In the genomic region with DNA sequence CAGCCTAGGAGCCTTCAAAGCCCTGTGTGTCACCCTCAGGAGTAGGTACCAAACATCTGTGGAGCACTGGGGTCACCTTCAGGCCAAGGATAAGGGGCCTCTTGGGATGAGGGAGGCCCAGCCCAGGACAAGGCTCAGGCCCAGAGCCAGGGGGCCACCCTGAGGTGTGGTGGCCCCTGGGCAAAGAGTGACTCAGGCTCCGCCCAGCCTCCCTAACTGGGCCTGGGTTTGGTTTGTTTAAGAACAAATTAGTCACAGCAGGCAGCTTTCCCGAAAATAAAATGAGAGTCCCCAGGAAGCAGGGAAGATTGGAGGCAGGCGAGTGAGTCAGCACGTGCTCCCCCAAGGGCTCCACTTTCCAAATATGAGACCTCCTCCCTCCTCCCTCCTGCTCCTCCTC, we compare ENCODE assay signal across 8 mouse cellular contexts. TPM values are rescaled to one million over a fixed set of nuclear protein-coding genes. Genes with fewer than 3 reads are reported as not detected.
DNase-seq lines count a peak whose midpoint lies in the region; ATAC-seq and TF ChIP-seq lines count a peak whose summit lies in the region.

No protein-coding gene starts in this region.

- no peak for DNase-seq in kidney, postnatal 25 days
- DNase-seq in NIH3T3 (ENCODE audit: low read depth) (peak; percentile 96), liver (no peak)
- DNase-seq in spleen, adult 12 weeks (ENCODE audit: low spot score): no peak
- no peak for DNase-seq in cerebellum, adult 2 months

- no peak overlapping the region for H3K4me3 ChIP-seq in kidney, embryonic 14.5 days (ENCODE audit: low read length)
- no peak overlapping the region for H3K4me3 ChIP-seq in heart, embryonic 14.5 days (ENCODE audit: control insufficient read depth in 1 of 2, insufficient read depth in 1 of 2, low read depth in 1 of 2, low read length in 2 of 2)
- H3K4me3 ChIP-seq in myocyte: no peak overlapping the region
- H3K4me3 ChIP-seq in cerebellum, adult 2 months (replicated peaks; ENCODE audit: insufficient read depth, low read depth, low read length): no peak overlapping the region

- no peak overlapping the region for H3K4me2 ChIP-seq in kidney, embryonic 14.5 days (replicated peaks; ENCODE audit: low read depth, low read length)
- H3K4me2 ChIP-seq in heart, embryonic 14.5 days (ENCODE audit: low read length): no peak overlapping the region
- peak overlapping the region; percentile 64 for H3K4me2 ChIP-seq in myocyte (ENCODE audit: low read depth)

- H3K4me1 ChIP-seq in kidney, embryonic 14.5 days (ENCODE audit: control insufficient read depth, insufficient read depth, low read length): peaks cover 34% of the 10 kb centered on the region
- H3K4me1 ChIP-seq in heart, embryonic 14.5 days (ENCODE audit: control insufficient read depth in 2 of 2, insufficient read depth in 2 of 2, low read length in 2 of 2): peaks cover 40 to 55% of the 10 kb centered on the region in 2 experiments
- peaks cover 6% of the 10 kb centered on the region; the same call in 1 of the 2 replicates for H3K4me1 ChIP-seq in cerebellum, adult 2 months (ENCODE audit: control insufficient read depth, insufficient read depth, low read length)

- ATAC-seq in kidney, embryonic 14.5 days (ENCODE audit: low FRiP score, low TSS enrichment): peak; percentile 32; the same call in 1 of the 2 replicates
- peak; percentile 18; the same call in 1 of the 2 replicates for ATAC-seq in heart, embryonic 14.5 days (ENCODE audit: insufficient number of reproducible peaks, insufficient read depth, low FRiP score, low read depth)

- H3K27me3 ChIP-seq in kidney, embryonic 14.5 days (ENCODE audit: control insufficient read depth, insufficient read depth, low read length): peaks cover 5% of the 10 kb centered on the region; the same call in 1 of the 2 replicates
- peaks cover 33% of the 10 kb centered on the region for H3K27me3 ChIP-seq in heart, embryonic 14.5 days (ENCODE audit: control insufficient read depth, insufficient read depth, low read length)
- no peaks in the 10 kb centered on the region for H3K27me3 ChIP-seq in myocyte (ENCODE audit: control insufficient read depth, insufficient read depth, insufficient read length)
- peaks cover 1% of the 10 kb centered on the region; the same call in 1 of the 2 replicates for H3K27me3 ChIP-seq in cerebellum, adult 2 months (ENCODE audit: control insufficient read depth, insufficient read depth, low read length)

- no peak for TF ChIP-seq POLR2A in myocyte (IDR thresholded peaks at IDR 0.05; ENCODE audit: insufficient read length, low read depth)
- no peak for TF ChIP-seq POLR2A in cerebellum, adult 2 months (IDR thresholded peaks at IDR 0.05; ENCODE audit: borderline replicate concordance, insufficient read depth, low read length)

- H3K9ac ChIP-seq in kidney, embryonic 14.5 days (ENCODE audit: low read depth, low read length): no peak overlapping the region
- no peak overlapping the region for H3K9ac ChIP-seq in heart, embryonic 14.5 days (ENCODE audit: low read length)

- no peak overlapping the region for H3ac ChIP-seq in myocyte (ENCODE audit: control insufficient read depth, insufficient read length)

- no peaks in the 10 kb centered on the region for H3K36me3 ChIP-seq in kidney, embryonic 14.5 days (ENCODE audit: control insufficient read depth, insufficient read depth, low read length)
- H3K36me3 ChIP-seq in heart, embryonic 14.5 days (ENCODE audit: control insufficient read depth, insufficient read depth, low read length): no peaks in the 10 kb centered on the region
- no peaks in the 10 kb centered on the region for H3K36me3 ChIP-seq in myocyte (ENCODE audit: control insufficient read depth, insufficient read depth)

- 0 out of 2 replicates have a peak overlapping the region, but pooled peaks have one; percentile 17 for H3K27ac ChIP-seq in kidney, embryonic 14.5 days (ENCODE audit: low read depth, low read length)
- 0 out of 4 replicates have a peak overlapping the region, but pooled peaks of 1 of the 2 experiments have one; percentile 24 for H3K27ac ChIP-seq in heart, embryonic 14.5 days (replicated peaks in 1 of 2; ENCODE audit: control insufficient read depth in 1 of 2, insufficient read depth in 1 of 2, low read depth in 2 of 2, low read length in 2 of 2)
- H3K27ac ChIP-seq in cerebellum, adult 2 months (ENCODE audit: insufficient read depth, low read length): no peak overlapping the region

- no peak for TF ChIP-seq CTCF in cerebellum, adult 2 months (IDR thresholded peaks at IDR 0.05; ENCODE audit: borderline replicate concordance, insufficient read depth, low read depth, low read length)

- H3K9me3 ChIP-seq in kidney, embryonic 14.5 days (ENCODE audit: control insufficient read depth, low read length): no peaks in the 10 kb centered on the region
- H3K9me3 ChIP-seq in heart, embryonic 14.5 days (ENCODE audit: control insufficient read depth, low read length): no peaks in the 10 kb centered on the region

- no peaks in the 10 kb centered on the region for H3K79me2 ChIP-seq in myocyte (ENCODE audit: control insufficient read depth, insufficient read depth)

- WGBS in kidney, embryonic 14.5 days: 27% methylated on average over 4 of the region's 4 CpGs
- 41% methylated on average over 4 of the region's 4 CpGs for WGBS in heart, embryonic 14.5 days
- WGBS in cerebellum, adult 2 months: 91% methylated on average over 4 of the region's 4 CpGs

TF ChIP-seq in myocyte, 11 proteins besides CTCF, POLR2A, EP300 and RAD21:
- TF ChIP-seq CEBPB (IDR thresholded peaks at IDR 0.05; ENCODE audit: insufficient read depth, poor library complexity, severe bottlenecking) (no peak), E2F4 (IDR thresholded peaks at IDR 0.05; ENCODE audit: insufficient read depth) (no peak), USF1 (IDR thresholded peaks at IDR 0.05; ENCODE audit: low read depth) (peak; percentile 68), MYOD1 (IDR thresholded peaks at IDR 0.05; ENCODE audit: control insufficient read depth in 1 of 3, insufficient read length in 2 of 3, low read depth in 2 of 3) (no peak), SRF (IDR thresholded peaks at IDR 0.05; ENCODE audit: control insufficient read depth, insufficient read length, low read depth) (peak; percentile 21)

RNA-seq across cellular contexts. Expression of gene Socs3, which starts 37.7 kb away (rescaled TPM):
- polyA plus RNA-seq in kidney, embryonic 14.5 days (2014; fragmentation: Nextera tagmentation; extraction: Ambion mirVana): 6.7 and 9.6 TPM in 2 replicates
- polyA plus RNA-seq in heart, embryonic 14.5 days (2014; fragmentation: Nextera tagmentation; extraction: Ambion mirVana): 2.0 and 2.3 TPM in 2 replicates
- polyA plus RNA-seq in myocyte (2012; fragmentation: generic; extraction: Trizol): 27.3 TPM
- polyA plus RNA-seq in cerebellum, adult 2 months (2012; rRNA removed): 1.6 and 2.1 TPM in 2 replicates

RNA-seq across cellular contexts. Expression of gene Pgs1, which starts 53.9 kb away (rescaled TPM):
- 30.0 and 37.5 TPM in 2 replicates for polyA plus RNA-seq in kidney, embryonic 14.5 days (2014; fragmentation: Nextera tagmentation; extraction: Ambion mirVana)
- polyA plus RNA-seq in heart, embryonic 14.5 days (2014; fragmentation: Nextera tagmentation; extraction: Ambion mirVana): 23.1 TPM in 2 replicates
- 61.6 TPM for polyA plus RNA-seq in myocyte (2012; fragmentation: generic; extraction: Trizol)
- 70.5 and 76.5 TPM in 2 replicates for polyA plus RNA-seq in cerebellum, adult 2 months (2012; rRNA removed)

RNA-seq across cellular contexts. Expression of gene Tha1, which starts 58.9 kb away (rescaled TPM):
- polyA plus RNA-seq in kidney, embryonic 14.5 days (2014; fragmentation: Nextera tagmentation; extraction: Ambion mirVana): 4.3 and 5.1 TPM in 2 replicates
- 4.9 and 5.6 TPM in 2 replicates for polyA plus RNA-seq in heart, embryonic 14.5 days (2014; fragmentation: Nextera tagmentation; extraction: Ambion mirVana)
- polyA plus RNA-seq in myocyte (2012; fragmentation: generic; extraction: Trizol): 2.5 TPM
- 11.5 and 12.4 TPM in 2 replicates for polyA plus RNA-seq in cerebellum, adult 2 months (2012; rRNA removed)
